Mouse (Mus musculus) small intestine, adult 2 months (tissue): ENCODE results near the gene Atp2b2. TPM values are rescaled to one million over a fixed set of nuclear protein-coding genes. Genes with fewer than 3 reads are reported as not detected.

ENCODE experiments used
- H3K27ac ChIP-seq: fragments of 200-500 bp; 2 replicates; pipeline ENCODE4 v1.5.1; 2012; ENCODE audit warnings: low read depth, low read length, control low read depth, inconsistent platforms; ENCODE audit not compliant: insufficient read depth
- H3K27me3 ChIP-seq: fragments of 200-500 bp; 2 replicates; pipeline ENCODE4 v1.6.1; 2012; ENCODE audit warnings: mild to moderate bottlenecking, moderate library complexity, low read length, inconsistent platforms; ENCODE audit not compliant: control insufficient read depth, insufficient read depth
- H3K36me3 ChIP-seq: fragments of 200-500 bp; 2 replicates; pipeline ENCODE4 v1.6.1; 2012; ENCODE audit warnings: mild to moderate bottlenecking, low read length, control low read depth, inconsistent platforms; ENCODE audit not compliant: control insufficient read depth, insufficient read depth
- H3K4me1 ChIP-seq: fragments of 200-500 bp; 2 replicates; pipeline ENCODE4 v1.6.1; 2012; ENCODE audit warnings: low read length, inconsistent platforms, mixed read lengths; ENCODE audit not compliant: control insufficient read depth, insufficient read depth, insufficient read length
- H3K4me3 ChIP-seq: fragments of 200-500 bp; 2 replicates; pipeline ENCODE4 v1.5.1; 2012; ENCODE audit warnings: low read depth, mild to moderate bottlenecking, control low read depth, inconsistent platforms, low read length, moderate library complexity
- CTCF ChIP-seq: fragments of 200-500 bp; IDR thresholded peaks from 2 replicates; pipeline ENCODE4 v1.5.1; 2012; ENCODE audit warnings: low read depth, mild to moderate bottlenecking, control low read depth, inconsistent platforms, low read length, moderate library complexity, mixed read lengths; ENCODE audit not compliant: insufficient replicate concordance, insufficient read length; ENCODE audit errors: extremely low read depth
- POLR2A ChIP-seq: fragments of 200-500 bp; IDR thresholded peaks from 2 replicates; pipeline ENCODE4 v1.6.1; 2012; ENCODE audit warnings: low read depth, mild to moderate bottlenecking, control low read depth, inconsistent platforms, low read length, moderate library complexity
- WGBS: fragments of 180-500 bp; shearing (Covaris S2); methylation state at CpG from one replicate; pipeline ENCODE4 v1.1.7; 2018; 5-methylcytosine and 5-hydroxymethylcytosine counted together
- polyA plus RNA-seq: library from polyadenylated mRNA; depleted of rRNA; stranded (reverse); fragments of >200 nt; gene quantifications from 2 replicates; pipeline ENCODE4 v1.2.3, GENCODE M21; 2012

Atp2b2 gene
- polyA plus RNA-seq, 1 experiment = 0.42 TPM

DNA sequence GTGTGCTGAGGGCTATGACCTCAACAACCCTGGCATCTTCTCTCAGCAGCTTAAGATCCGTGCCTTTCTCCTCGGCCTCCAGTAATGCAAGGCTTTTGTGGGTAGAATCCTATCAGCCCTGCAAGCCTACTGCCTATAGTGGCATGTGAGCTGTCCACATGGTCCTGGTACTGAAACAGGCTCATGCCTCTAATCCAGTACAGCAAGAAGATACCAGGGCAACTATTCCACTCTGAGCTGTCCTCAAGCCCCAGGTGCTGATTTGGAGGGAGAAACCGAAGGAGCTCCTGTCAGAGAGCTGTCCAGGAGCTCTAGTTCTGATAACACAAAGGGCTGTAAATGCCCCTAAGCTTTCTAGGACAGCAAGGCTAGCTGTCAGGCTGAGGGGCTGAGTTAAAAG, 190.1 kb downstream of the Atp2b2 start:
- H3K4me3 ChIP-seq = no peak overlapping the region
- no peaks in the 10 kb centered on the region for H3K4me1 ChIP-seq
- TF ChIP-seq POLR2A (no peak), CTCF (no peak)
- H3K36me3 ChIP-seq = no peaks in the 10 kb centered on the region
- H3K27ac ChIP-seq = no peak overlapping the region
- H3K27me3 ChIP-seq = no peaks in the 10 kb centered on the region
- 5% methylated on average over 3 of the region's 3 CpGs for WGBS

DNA sequence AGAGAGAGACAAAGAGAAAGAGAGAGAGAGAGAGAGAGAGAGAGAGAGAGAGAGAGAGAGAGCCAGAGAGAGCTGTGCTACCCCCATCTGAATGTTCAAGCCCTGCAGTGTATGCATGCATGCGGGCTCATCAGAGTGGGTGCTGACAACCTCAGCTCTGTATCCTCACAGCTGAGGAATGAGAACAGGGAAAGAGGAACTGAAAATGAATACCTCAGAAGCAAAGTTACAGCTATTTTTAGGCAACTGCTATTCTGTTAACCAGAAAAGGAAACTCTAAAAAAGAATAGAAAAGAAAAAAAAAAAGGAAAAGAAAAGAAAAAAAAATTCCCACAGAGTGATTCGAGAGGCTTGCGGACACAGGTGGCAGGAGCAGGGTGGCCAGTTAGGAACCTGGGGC, 192.6 kb downstream of the Atp2b2 start:
- WGBS = 85% methylated on average over 3 of the region's 3 CpGs
- Histone ChIP-seq H3K27me3 (no peaks in the 10 kb centered on the region), H3K4me1 (no peaks in the 10 kb centered on the region), H3K4me3 (no peak overlapping the region), H3K36me3 (no peaks in the 10 kb centered on the region), H3K27ac (no peak overlapping the region)
- TF ChIP-seq POLR2A (no peak), CTCF (no peak)

DNA sequence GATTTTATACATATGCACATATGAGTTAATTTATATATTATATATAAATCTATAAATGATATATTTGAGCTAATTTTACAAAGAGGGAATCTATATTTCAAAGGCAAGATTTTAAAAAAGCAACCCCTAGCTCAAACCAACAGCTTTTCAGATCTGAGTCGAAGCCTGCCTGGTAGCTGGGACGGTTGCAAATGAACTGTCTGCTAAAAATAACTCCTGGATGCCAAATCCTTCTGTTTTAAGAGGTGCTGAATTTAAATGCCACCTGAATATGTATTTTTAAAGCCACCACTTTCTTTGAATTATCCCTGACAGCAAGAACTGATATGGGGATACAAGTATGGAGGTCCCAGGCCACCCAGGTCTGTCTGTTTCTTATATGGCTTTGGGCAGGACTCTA, 193.8 kb downstream of the Atp2b2 start:
- Histone ChIP-seq H3K36me3 (no peaks in the 10 kb centered on the region), H3K4me1 (no peaks in the 10 kb centered on the region), H3K27me3 (no peaks in the 10 kb centered on the region), H3K27ac (no peak overlapping the region), H3K4me3 (no peak overlapping the region)
- WGBS = 61% methylated on average over 2 of the region's 2 CpGs
- TF ChIP-seq POLR2A (no peak), CTCF (no peak)

DNA sequence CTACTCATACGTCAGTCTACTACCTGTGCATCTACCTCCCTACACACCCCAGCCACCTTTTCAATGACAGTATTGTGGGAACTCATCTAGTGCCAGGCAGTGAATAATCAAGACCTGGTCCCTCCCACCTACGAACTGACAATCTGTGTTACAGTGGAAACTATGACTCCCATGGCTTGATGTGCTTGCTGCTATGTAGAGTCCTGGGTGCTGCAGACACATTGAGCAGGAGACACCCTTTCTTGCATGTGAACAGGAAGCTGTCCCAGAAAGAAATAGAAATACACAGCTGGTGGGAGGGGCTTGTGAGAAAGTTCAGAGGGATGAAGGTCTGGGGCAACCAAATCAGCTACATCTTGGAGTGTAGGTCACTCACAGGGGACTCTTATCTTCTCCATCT, 195.3 kb downstream of the Atp2b2 start:
- Histone ChIP-seq H3K4me3 (no peak overlapping the region), H3K4me1 (no peaks in the 10 kb centered on the region), H3K27me3 (no peaks in the 10 kb centered on the region), H3K27ac (no peak overlapping the region), H3K36me3 (no peaks in the 10 kb centered on the region)
- no peak for TF ChIP-seq CTCF
- TF ChIP-seq POLR2A = no peak
- WGBS = 80% methylated on average over 2 of the region's 2 CpGs

DNA sequence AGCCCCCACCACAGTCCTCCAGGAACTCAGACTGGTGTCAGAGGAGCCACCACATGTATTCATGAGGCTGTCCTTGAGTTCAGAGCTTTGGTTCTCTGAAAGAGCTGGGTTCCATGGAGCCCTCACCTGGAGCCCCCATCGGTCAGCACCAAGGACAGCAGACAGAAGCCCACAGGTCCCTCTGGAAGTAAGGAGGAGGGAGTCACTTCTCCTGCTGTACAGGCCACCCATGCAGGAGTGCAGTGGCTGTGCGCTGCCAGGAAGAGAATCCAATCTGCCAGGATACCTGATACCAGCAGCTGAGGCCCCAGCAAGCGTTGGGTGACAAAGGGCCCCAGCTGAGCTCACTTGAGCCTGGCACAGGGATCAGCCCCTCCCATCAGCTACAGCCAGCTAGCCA, 199.2 kb downstream of the Atp2b2 start:
- no peak overlapping the region for H3K4me3 ChIP-seq
- no peak overlapping the region for H3K27ac ChIP-seq
- H3K36me3 ChIP-seq = no peaks in the 10 kb centered on the region
- H3K27me3 ChIP-seq = no peaks in the 10 kb centered on the region
- TF ChIP-seq POLR2A (no peak), CTCF (no peak)
- H3K4me1 ChIP-seq = no peaks in the 10 kb centered on the region
- WGBS = 12% methylated on average over 3 of the region's 3 CpGs

DNA sequence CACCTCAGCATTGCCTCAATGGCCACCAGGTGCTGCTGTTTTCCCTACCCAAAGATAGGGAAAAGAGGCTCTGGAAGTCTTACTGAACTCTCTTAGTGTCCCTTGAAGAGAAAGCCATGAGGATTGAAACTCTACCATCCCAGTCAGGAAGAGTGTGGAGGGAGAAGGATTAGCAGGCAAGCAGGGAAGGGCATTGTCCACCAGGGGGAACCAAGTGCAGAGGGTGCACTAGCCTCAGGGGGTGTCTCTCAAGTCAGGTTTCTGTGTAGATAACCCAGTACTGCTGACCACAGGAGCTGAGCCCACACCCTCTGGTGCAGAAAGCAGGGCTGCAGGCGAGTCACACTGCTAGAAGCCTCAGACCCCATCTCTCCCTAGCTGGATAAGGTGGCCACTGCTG, 203.9 kb downstream of the Atp2b2 start:
- WGBS = 15% methylated on average over 1 of the region's 1 CpGs
- Histone ChIP-seq H3K4me3 (no peak overlapping the region), H3K27ac (no peak overlapping the region), H3K4me1 (no peaks in the 10 kb centered on the region), H3K36me3 (no peaks in the 10 kb centered on the region), H3K27me3 (no peaks in the 10 kb centered on the region)
- peak; percentile 21; the same call in 1 of the 2 replicates for TF ChIP-seq CTCF
- TF ChIP-seq POLR2A = no peak

DNA sequence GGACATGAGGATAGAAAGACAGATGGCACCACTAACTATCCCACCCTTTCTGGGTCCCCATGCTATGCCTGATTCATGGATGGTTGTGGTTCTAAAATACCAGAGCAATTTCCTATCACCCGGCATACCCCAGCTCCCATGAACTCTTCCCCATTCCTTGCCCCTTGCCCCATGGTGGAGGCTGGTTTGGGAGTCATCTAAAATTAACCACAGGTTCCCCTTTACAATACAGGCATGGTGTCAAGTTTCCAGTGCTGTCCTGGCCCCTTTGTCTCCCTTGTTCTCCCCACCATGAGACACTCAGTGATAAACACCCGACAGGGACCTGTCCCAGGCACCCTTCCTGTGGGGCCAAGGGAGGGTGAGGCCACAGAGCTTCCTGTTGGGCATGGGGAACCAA, 204.7 kb downstream of the Atp2b2 start:
- Histone ChIP-seq H3K4me3 (no peak overlapping the region), H3K4me1 (no peaks in the 10 kb centered on the region), H3K27me3 (no peaks in the 10 kb centered on the region), H3K36me3 (no peaks in the 10 kb centered on the region), H3K27ac (no peak overlapping the region)
- TF ChIP-seq CTCF (no peak), POLR2A (no peak)
- 49% methylated on average over 2 of the region's 2 CpGs for WGBS

DNA sequence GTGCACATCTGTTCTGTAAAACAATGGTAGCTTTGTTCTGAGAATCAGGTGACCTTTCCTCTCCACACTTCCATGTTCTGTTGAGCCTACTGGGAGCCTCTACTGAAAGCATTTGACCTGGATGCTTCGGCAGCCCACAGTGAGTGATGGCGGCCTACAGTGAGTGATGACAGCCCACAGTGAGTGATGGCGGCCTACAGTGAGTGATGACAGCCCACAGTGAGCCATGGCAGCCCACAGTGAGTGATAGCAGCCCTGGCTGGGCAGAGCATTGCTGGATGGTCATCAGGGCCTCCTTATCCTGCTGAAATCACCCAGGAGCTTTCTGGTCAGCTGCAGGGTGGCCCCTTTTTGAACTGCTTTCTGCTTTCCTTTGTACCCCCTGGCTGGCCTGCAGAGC, 205.9 kb downstream of the Atp2b2 start:
- TF ChIP-seq POLR2A = no peak
- no peak for TF ChIP-seq CTCF
- WGBS = 72% methylated on average over 3 of the region's 3 CpGs
- Histone ChIP-seq H3K4me3 (no peak overlapping the region), H3K27me3 (no peaks in the 10 kb centered on the region), H3K27ac (no peak overlapping the region), H3K4me1 (no peaks in the 10 kb centered on the region), H3K36me3 (no peaks in the 10 kb centered on the region)
